Mouse (Mus musculus) gastrocnemius, postnatal 25 days (tissue): Measurements from ENCODE around the gene Wdr19. TPM values are rescaled to one million over a fixed set of nuclear protein-coding genes. Genes with fewer than 3 reads are reported as not detected.
"Not testable (repeated sequence)": the region's sequence is repeated elsewhere in the genome, so short reads cannot be mapped to it uniquely, and the experiment has no call there.

ENCODE experiments used
- DNase-seq: peaks from one replicate; pipeline ENCODE4 v3.0.0; 2022
- total RNA-seq, 2 experiments: library from RNA; stranded (reverse); gene quantifications; 1 replicate in 1 of 2; 2 replicates in 1 of 2; pipeline ENCODE4 v1.2.3; 2021

Gene Wdr19
- total RNA-seq, 2 experiments from 2014 or later, result 1.9 to 2.0 TPM

DNA sequence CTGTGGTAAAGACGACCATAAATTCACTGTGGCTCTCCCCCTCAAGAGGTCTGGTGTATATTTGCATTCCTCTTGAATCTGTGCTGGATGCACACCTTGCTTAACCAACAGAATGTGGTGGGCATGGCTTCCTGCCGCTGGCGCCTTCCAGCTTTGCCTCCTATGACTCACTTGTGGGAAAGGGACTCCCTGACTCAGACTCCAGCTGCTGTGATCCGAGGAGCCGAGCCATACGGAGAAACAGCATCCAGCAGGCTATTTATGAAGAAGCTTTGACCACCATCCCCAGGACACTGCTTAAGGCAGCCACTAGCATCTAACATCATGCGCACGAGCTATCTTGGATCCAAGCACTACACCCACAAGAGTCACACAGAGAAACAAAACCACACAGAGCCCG, 5.1 kb upstream of the Wdr19 start:
- DNase-seq, result peak; percentile 16

DNA sequence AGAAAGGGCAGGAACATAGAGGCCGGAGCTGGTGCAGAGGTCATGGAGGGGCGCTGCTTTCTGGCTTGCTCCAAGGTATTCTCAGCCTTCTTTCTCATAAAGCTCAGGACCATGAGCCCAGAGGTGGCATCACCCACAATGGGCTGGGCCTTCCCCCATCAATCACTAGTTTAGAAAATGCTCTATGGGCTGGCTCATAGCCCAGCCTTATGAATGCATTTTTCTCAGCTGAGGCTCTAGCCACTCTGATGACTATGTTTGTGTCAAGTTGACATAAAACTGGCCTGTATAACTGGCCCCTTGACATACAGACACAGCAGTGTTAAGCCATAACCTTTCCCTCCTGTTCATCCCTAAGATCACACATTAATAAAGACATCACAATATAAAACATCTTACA, 5.2 kb downstream of the Wdr19 start:
- DNase-seq, result no peak

DNA sequence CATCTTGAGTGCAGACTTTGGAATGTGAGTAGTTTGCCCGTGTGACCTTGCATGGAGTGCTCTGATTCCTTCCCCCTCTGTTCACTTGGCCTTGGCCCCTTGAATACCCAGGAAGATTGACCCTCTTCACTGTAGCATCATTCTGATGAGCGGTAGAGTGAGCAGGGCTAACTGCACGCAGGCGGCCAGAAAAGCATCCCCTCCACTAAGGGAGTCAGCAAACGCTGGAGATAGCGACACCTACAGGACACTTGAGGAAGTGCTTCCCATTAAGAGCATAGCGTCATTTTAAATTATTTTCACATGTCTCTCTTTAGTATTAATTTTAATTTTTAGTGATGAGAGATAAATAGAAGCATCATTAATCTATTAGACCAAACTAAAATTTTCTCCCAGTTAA, 13.8 kb downstream of the Wdr19 start:
- no peak for DNase-seq

DNA sequence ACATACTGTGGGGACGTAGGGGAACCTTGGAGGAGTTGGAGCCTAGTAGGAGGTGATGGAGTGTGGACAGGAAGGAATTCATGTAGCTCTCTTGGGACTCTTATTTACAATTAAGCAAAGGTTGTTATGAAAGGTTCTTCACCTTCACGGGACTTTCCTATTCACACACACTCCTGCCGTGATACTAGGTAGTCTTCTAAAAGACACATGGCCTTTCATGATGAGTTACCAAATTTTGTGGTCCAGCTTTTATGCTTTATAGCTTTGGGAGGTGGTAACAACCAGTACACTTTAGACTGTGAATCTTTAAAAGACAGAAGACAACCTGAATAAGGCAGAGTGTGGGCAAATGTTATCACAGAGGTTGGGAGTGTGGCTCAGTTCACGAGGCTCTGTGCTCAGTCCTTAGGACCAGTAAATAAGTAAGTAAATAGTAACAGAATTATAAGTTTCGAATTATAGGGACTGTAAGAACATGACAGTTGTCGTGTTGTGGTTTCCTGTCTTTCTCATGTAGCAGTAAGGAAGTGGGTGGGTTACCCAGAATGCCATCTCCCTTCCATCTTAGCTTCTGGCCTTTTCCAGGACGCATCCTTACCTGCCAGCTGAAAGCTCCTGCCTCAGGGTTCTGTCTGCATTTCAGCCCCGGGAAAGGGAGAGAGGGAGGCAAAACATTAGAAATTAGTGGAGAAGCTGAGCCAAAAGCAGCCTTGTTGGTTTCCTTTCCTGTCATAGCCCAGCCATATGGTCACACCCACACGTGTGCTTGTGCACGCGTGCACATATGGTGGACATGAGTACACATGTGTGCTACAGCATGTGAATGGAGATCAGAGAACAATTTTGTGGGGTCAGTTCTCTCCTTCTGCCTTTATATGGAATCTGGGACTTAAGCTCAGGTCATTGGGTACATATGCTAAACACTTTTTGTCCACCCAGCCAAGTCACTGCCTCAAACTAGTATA, 18.1 kb downstream of the Wdr19 start:
- DNase-seq, result no peak

DNA sequence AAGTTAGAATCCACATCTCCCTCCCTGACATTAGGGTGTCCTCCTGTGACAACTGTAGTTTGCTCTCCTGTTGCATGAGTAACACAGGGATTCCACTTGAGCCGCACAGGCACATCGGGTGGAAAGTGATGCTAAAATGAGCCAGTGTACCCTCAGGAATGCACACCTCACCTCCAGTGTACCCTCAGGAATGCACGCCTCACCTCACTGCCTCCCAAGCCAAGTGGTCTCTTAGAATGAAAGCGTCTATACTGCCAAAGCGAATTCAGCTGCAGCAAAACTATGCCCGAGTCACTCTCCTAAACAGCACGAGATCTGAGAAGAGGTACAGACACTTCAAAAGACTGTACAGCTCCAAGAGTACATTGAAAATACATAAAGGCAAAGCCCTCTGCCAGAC, 21.5 kb downstream of the Wdr19 start:
- no peak for DNase-seq

DNA sequence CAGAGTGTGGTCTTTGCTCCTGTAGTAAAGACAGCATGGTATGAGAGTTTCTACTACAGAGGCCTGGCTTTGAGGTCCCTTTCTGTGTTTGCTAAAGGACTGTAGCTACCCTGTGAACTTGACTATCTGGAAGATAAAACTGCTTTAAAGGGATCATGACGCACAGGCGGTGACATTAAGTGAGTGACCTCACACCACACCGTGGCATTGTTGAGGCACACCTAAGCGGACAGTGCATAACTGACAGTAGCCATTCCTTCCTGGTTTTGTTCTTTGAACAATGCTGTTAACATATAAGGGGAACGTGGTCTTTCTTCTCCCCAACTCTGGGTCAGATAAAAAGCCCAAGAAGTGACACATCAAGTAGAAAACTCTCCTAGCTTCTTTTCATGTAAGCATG, 24.6 kb downstream of the Wdr19 start:
- no peak for DNase-seq

DNA sequence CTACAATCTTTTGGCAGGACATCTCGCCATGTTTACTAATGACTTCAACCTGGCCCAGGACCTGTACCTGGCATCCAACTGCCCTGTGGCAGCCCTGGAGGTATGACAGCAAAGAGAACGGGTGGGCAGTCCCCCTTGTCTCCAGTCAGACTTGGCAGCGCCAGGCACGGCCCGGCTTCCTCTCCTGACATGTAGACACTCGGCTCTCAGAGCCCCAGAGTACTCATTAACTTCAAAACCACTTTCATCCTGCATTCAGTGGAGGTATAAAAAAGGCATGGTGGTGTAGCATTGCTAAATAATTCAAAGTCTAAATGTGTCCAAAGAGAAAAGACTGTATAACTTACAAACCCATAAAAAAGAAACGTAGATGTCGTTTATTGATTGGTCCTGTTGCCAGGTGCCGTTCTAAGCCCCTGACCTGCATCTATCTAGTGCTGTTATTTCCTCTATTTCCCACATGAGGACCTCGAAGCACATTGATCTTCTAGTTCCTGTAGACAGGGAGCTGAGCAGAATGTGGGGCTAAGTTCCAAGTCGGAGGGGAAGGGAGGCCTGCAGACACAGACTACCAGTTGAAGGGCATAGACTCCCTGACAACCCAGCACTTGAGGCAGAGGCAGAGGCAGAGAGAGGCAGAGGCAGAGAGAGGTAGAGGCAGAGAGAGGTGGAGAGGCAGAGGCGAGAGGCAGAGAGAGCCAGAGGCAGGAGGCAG, 31.9 kb downstream of the Wdr19 start:
- DNase-seq, result no peak

DNA sequence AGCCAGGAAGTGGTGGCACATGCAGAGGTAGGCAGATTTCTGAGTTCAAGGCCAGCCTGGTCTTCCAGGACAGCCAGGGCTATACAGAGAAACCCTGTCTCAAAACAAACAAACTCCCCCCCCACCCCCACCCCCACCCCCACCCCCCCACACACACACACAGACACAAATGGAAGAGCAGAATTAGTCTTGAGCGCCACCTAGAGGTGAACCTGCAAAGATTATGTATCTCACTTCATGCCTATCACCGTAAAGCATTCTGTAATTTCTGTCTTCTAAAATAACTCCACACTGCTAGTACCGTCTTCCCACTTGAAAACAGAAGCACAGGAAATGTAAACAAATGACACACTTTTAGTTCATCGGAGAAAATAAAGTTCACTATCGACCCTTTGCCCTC, 43.2 kb downstream of the Wdr19 start:
- DNase-seq, result no peak

DNA sequence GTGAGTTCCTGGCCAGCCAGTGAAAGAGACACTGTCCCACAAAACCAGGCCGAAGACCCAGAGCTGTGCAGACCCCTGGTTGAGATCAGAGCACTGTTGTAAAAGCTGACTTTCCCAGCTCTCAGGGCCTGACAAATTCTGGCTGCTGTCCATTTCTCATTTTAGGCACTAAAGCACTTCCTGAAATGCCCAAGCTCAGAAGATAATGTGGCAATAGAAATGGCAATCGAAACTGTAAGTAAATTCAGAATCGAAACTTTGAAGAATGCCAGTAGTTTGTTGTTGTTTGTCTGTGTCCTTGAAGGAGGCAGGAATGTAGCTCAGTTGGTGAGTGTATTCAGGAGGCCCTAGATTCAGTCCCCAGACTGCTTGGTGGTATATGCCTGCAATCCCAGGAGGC, 47.8 kb downstream of the Wdr19 start:
- DNase-seq, result no peak

DNA sequence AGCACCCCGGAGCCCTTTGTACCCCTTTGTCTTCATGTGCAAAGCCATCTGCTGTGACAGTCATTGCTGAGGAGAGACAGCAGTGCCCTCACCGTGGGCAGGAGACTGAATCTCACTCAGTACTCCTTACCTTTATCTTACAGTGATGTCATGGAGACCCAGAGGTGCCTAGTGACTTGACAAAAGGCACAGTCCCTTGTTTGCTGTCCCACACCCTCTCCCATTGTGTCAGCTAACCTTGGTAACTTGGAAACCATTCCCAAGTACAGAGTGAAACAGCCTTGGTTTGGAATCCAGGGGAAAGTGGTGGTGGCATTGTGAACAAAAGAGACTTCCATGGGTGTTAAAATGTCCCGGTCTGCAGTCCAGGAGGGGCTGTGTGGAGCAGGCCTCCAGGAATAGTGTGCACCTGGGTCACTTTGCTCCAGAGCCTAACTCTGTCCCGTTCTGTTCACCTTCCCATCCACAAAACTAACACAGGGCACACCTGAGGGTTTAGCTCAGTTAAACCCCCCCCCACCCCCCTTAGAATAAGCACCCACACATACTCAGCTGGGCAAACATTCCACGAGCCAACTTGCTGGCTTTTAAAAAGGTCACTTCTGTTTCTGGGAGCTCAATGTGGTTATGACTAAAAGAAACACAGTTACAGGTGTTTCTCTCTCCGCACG, 50.8 kb downstream of the Wdr19 start:
- no peak for DNase-seq

DNA sequence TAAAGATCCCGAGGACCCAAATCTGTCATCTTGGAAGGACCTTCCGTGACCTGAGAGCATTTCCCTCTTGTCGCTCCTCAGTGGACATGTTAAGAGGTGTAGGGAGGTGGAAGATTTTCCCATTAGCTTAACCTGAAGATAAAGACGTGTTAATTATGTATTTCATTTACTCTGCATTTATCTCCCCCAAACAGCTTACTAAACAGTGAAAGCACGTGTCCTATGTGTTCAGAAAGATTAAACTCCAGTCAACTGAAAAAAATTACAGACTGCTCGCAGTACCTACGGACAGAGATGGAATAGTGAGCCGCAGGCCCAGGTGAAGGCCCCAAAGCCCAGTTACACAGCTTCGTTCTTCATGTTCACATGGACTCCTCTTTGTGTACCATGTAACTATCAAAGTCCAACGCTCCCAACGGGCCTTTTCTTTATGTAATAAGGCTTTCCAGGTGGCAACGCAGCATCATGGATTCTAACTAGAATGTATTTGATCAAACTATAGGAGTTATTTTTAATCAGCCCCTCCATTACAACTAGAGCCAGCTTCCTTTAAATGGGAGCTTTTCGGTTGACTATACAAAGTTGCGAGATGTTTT, 58.5 kb downstream of the Wdr19 start:
- no peak for DNase-seq

DNA sequence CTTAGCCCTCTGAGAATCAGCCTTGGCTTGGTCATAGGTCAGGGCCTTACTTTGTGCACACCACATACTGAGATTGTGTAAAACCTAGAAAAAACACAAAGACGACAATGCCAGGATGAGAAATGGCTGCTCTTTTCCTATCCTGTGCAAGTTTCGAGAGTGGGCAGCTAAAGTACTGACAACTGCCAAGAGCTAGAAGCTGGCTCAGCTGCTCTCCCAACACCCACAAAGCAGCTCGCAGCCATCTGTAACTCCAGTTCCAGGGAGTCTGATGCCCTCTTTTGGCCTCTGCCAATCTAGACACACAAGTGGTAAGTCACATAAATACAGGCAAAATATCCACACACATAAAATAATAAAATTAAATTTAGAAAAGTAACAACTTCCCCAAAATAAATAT, 74.5 kb downstream of the Wdr19 start:
- no peak for DNase-seq

DNA sequence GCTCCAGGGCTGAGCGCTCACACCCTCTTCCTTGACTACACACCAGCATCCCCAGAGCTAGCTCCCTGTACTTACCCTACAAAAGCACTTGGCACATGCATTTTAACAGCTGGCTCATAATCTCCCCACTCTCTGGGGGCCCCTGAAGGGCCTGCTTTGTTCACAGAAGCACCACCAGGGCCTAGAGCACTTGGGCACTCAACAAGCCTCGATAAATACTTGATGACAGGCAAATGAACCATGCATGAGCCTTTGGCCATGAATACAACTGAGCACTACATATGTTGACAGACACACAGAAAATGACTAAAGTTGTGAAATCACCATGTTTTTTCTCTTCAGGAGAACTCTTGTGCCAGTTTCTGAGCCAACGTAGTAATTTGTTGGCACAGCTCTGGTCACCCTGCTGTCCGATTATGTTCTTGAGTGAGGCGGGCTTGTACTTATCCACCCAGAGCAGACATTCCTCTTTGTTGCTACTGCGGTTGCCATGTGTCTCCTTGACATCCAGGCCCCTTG, 79.7 kb downstream of the Wdr19 start:
- DNase-seq, result no peak

DNA sequence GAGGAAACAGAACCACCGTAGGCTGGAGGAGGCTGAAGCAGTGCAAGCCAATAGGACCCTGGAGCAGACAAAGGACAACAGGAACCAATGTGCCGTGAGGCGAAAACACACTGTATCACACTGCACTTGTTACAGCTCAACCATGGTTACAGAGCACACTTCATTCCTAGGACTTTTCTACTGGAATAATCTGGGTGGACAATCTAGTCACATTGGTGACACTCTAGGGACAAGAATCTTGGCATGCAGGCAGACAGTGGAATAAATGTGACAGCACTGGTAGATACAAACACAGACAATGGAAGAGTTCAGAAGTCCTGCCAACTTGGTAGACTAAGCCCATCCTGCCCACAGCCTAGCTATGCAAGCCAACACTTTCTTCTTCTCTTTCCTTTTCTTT, 81.7 kb downstream of the Wdr19 start:
- DNase-seq, result no peak

DNA sequence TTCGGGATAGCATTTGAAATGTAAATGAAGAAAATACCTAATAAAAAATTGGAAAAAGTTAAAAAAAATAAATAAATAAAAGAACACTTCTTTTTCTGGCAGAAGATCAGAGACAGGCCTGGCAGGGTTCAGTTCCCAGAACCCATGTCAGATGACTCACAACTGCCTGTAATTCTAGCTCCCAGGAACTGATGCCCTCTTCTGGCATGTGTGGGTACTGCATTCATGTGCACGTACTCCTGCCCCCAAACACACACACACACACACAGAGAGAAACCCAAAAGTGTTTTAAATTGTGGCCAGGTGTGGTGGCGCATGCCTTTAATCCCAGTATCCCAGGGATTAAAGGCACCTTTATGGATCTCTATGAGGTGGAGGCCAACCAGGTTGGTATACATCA, 84.7 kb downstream of the Wdr19 start:
- no peak for DNase-seq

DNA sequence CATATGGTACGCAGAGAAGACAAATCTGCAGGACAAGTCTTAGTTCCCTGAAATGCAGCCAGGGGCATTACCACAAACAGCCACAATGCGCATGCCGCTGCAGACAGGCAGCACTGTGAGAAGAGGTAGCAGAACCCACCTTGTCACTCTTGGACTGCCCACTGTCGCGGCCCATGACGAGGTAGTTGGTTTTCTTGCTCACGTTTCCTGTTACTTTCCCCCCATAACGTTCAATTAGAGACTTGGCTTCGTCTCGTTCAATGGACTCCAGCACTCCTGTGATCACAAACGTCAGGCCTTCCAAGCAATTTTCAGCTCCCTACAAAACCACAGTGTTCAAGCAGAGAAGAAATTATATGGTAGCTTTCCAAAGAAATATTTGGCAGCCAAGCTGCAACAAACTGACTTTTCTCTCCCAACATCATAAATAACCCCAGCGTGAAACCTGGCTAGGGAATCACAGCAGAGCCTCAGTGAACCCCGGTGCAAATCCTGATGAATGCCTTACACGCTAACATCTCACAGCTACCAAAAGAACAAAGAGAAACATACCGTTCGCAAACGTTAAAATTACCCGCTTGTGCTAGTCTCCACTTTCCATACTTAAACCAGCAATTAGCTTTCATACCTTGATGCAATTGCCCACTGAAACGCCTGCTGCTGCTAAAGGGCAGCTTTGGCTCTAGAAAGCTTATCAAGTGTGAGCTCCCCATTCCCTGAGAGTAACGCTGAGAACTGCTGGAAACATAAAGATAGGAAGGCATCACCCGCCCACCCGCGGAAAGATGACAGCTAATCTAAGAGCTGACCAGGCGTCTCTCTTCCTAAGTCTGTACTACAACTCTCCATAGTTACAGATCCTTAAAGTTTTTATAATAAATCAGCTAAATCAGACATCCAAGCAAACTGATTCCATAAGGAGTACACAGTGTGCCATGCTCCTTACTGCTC, 88.5 kb downstream of the Wdr19 start:
- DNase-seq, result no peak

DNA sequence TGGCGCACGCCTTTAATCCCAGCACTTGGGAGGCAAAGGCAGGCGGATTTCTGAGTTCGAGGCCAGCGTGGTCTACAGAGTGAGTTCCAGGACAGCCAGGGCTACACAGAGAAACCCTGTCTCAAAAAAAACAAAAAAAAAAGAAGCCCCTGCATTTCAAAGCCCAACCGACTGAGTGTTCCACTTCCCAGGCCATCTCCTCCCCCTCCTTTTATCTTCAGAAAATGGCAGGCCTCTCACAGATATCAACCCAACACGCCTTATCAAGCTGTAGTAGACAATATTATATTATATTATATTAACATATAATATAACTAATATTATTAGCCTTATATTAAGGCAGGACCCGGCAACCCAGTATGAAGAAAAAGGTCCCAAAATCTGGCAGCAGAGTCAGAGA, 89.5 kb downstream of the Wdr19 start:
- DNase-seq, result not testable (repeated sequence)

DNA sequence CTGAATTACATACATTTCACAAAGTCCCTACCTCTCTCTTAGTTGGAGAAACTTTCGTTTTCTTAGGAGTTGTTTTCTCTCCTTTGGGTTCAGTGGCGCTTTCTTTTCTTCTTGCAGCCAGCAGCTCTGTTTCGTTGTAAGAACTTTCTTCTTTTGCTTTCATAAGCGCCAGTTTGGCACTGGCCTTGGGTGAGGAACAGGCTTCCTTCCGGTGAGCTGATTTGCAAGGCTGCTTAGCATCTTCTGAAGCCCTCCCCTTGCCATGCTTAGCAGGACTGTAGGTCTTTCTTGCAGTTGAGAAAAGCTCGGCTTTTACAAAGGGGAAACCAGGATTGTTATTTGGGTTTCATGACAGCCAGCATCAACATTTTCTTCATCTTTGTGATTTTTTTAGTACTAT, 94.1 kb downstream of the Wdr19 start:
- no peak for DNase-seq

DNA sequence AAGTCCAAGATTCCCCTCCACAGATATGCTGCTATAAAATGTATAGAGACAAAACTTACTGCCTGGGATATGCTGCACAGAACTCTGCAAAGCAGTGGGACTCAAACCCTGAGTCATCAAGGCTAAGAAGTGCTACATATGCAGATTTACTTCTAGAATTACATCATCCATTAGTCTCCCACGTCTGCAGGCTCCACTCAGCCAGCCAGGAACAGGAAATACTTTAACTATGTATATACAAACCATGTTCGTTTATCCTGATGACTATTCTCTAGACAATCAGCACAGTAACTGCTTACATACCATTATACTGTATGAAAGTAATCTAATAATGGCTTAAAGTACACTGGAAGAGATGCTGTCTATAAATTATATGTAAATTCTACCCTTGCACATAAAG, 94.8 kb downstream of the Wdr19 start:
- DNase-seq, result no peak

DNA sequence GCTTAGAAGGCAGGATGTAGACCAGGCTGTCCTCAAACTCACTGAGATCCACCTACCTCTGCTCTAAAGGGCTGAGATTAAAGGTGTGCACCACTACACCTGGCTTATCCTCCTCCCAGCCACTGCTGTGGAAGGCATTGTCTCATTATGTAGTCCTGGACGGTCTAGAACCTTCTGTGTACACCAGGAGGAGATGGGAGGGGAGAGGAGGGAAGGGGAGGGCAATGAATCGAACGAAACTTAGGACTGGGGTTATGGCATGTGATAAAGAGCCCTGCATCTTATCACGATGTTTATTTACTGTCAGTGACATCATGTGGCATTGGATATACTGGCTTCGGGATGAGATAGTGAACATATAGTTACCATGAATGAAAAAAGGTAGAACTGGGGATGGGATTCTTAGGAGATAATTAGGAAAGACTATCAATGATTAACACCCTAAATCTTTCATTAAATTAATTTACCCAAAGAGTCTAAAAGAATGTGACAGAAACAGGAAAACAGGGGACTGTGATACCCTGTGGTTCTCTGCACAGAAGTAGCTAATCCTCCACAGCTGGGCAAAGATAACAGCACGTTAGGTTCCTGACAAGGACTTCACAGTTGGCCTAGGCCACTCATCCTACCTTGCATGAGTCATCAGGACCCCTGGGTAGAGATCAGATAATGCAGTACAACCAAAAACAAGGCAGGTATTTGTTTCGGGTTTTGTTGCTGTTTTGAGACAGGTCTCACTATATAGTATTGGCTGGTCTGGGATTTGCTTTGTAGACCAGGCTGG, 98.9 kb downstream of the Wdr19 start:
- DNase-seq, result no peak
